Mouse (Mus musculus): ENCODE data around the gene Mospd1. TPM values are rescaled to one million over a fixed set of nuclear protein-coding genes. Genes with fewer than 3 reads are reported as not detected.

Gene Mospd1
- total and polyA plus RNA-seq, 3 experiments: 4.8 to 10.1 TPM; not detected in 1

- peak overlapping the region; percentile 60 for H3K27ac ChIP-seq (ENCODE audit: control insufficient read depth, low read depth, low read length)
- H3K36me3 ChIP-seq (ENCODE audit: control insufficient read depth in 1 of 2, insufficient read depth in 2 of 2, low read length in 2 of 2): peaks cover 0 to 17% of the 10 kb centered on the region in 2 experiments; a peak in 2 of 4 replicates
- H3K27me3 ChIP-seq (ENCODE audit: control insufficient read depth in 1 of 2, insufficient read depth in 2 of 2, low read length in 2 of 2): no peaks in the 10 kb centered on the region
- peaks cover 5 to 17% of the 10 kb centered on the region in 2 experiments; a peak in 3 of 4 replicates for H3K4me1 ChIP-seq (ENCODE audit: control insufficient read depth in 1 of 2, insufficient read depth in 2 of 2, low read length in 2 of 2)
- no peaks in the 10 kb centered on the region for H3K9me3 ChIP-seq (replicated peaks; ENCODE audit: insufficient read depth, low read length)
- peak overlapping the region in 1 of 2 experiments; percentile 39; a peak in 2 of 4 replicates for H3K4me3 ChIP-seq (ENCODE audit: control insufficient read depth in 1 of 2, insufficient read depth in 1 of 2, low read depth in 2 of 2, low read length in 2 of 2)
- H3K9ac ChIP-seq (ENCODE audit: control insufficient read depth, low read depth, low read length, poor library complexity, severe bottlenecking): 0 out of 2 replicates have a peak overlapping the region, but pooled peaks have one; percentile 29
- TF ChIP-seq SIN3A (IDR thresholded peaks at IDR 0.05; ENCODE audit: low read length): peak; percentile 40
- no peak for TF ChIP-seq RCOR1 (IDR thresholded peaks at IDR 0.05; ENCODE audit: low read depth, low read length)
- peak; percentile 54 for TF ChIP-seq GATA1 (IDR thresholded peaks at IDR 0.05; ENCODE audit: low read depth, low read length)
- no peak for TF ChIP-seq TCF12 (IDR thresholded peaks at IDR 0.05; ENCODE audit: low read depth, low read length)
- TF ChIP-seq MXI1 (IDR thresholded peaks at IDR 0.05; ENCODE audit: low read depth, low read length): peak; percentile 69
- TF ChIP-seq EP300 (IDR thresholded peaks at IDR 0.05; ENCODE audit: low read depth in 1 of 2, low read length in 2 of 2): peak in 1 of 2 experiments; percentile 44; a peak in 2 of 4 replicates
- no peak for TF ChIP-seq USF2 (IDR thresholded peaks at IDR 0.05; ENCODE audit: borderline replicate concordance in 1 of 2, insufficient read depth in 1 of 2, low read depth in 1 of 2, low read length in 2 of 2)
- TF ChIP-seq ZKSCAN1 (IDR thresholded peaks at IDR 0.05; ENCODE audit: low read depth, low read length): no peak
- no peak for TF ChIP-seq ZMIZ1 (IDR thresholded peaks at IDR 0.05; ENCODE audit: low read depth, low read length)
- TF ChIP-seq UBTF (IDR thresholded peaks at IDR 0.05; ENCODE audit: borderline replicate concordance, insufficient read depth, low read depth, low read length): no peak
- peak; percentile 38; the same call in 1 of the 2 replicates for TF ChIP-seq MAX (IDR thresholded peaks at IDR 0.05; ENCODE audit: low read length)
- TF ChIP-seq MYC (IDR thresholded peaks at IDR 0.05; ENCODE audit: low read depth, low read length): peak; percentile 59; the same call in 1 of the 2 replicates
- 0 out of 2 replicates have a peak, but pooled peaks cover 1% of the 10 kb centered on the region for H3K79me2 ChIP-seq (ENCODE audit: control insufficient read depth, insufficient read depth, low read length, poor library complexity)
- peak; percentile 48 for DNase-seq (ENCODE audit: low read depth, low spot score)
These were observed 5.5 kb downstream of the Mospd1 start for GRCm38 (mm10) chrX:53364668-53365383.

DNA sequence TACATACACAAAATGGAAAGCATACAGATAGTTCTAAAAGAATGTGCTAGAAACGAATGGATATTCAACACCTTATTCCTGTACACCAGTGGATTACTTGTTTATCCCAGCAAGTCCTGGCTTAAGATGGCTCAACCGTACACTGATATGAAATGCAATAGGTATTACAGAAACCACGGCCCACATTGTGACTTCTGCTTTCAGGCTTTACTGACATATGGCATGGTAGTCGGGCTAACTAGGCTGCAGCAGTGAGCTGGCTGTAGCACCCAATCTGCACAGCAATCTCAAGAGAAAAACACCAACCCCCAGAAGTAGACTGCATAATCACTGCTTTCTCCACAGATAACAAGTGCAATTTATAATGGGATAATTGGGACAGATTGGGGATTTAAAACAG, 21.9 kb downstream of the Mospd1 start:
- Histone ChIP-seq H3K36me3 (ENCODE audit: control insufficient read depth in 1 of 2, insufficient read depth in 2 of 2, low read length in 2 of 2) (no peaks in the 10 kb centered on the region), H3K9me3 (replicated peaks; ENCODE audit: insufficient read depth, low read length) (no peaks in the 10 kb centered on the region), H3K27ac (ENCODE audit: control insufficient read depth, low read depth, low read length) (no peak overlapping the region), H3K9ac (ENCODE audit: control insufficient read depth, low read depth, low read length, poor library complexity, severe bottlenecking) (no peak overlapping the region), H3K4me3 (ENCODE audit: control insufficient read depth in 1 of 2, insufficient read depth in 1 of 2, low read depth in 2 of 2, low read length in 2 of 2) (no peak overlapping the region), H3K27me3 (ENCODE audit: control insufficient read depth in 1 of 2, insufficient read depth in 2 of 2, low read length in 2 of 2) (no peaks in the 10 kb centered on the region), H3K4me1 (ENCODE audit: control insufficient read depth in 1 of 2, insufficient read depth in 2 of 2, low read length in 2 of 2) (no peaks in the 10 kb centered on the region), H3K79me2 (ENCODE audit: control insufficient read depth, insufficient read depth, low read length, poor library complexity) (no peaks in the 10 kb centered on the region)
- TF ChIP-seq ELF1 (IDR thresholded peaks at IDR 0.05; ENCODE audit: low read depth, low read length) (no peak), RCOR1 (IDR thresholded peaks at IDR 0.05; ENCODE audit: low read depth, low read length) (no peak), NRF1 (IDR thresholded peaks at IDR 0.05; ENCODE audit: insufficient read depth, low read depth, low read length, poor library complexity, severe bottlenecking) (no peak), CTCF (IDR thresholded peaks at IDR 0.05 in 2 of 3, conservative IDR thresholded peaks at IDR 0.05 in 1 of 3; ENCODE audit: control insufficient read depth in 1 of 3, insufficient read depth in 1 of 3, low read depth in 2 of 3, low read length in 3 of 3, poor library complexity in 1 of 3, severe bottlenecking in 1 of 3) (no peak), BHLHE40 (IDR thresholded peaks at IDR 0.05; ENCODE audit: borderline replicate concordance, low read depth, low read length) (no peak), TBP (IDR thresholded peaks at IDR 0.05; ENCODE audit: low read depth, low read length) (no peak), SMC3 (IDR thresholded peaks at IDR 0.05; ENCODE audit: low read depth, low read length) (no peak), GATA1 (IDR thresholded peaks at IDR 0.05; ENCODE audit: low read depth, low read length) (no peak), ZNF384 (IDR thresholded peaks at IDR 0.05; ENCODE audit: low read depth, low read length) (no peak), CHD1 (IDR thresholded peaks at IDR 0.05; ENCODE audit: low read depth, low read length) (no peak), NELFE (IDR thresholded peaks at IDR 0.05; ENCODE audit: low read depth, low read length) (no peak), MYB (IDR thresholded peaks at IDR 0.05; ENCODE audit: low read depth, low read length) (no peak)
- peak; percentile 13 for DNase-seq (ENCODE audit: low read depth, low spot score)
